In genomic region chr17:25961566-25961965, GRCm38 (mm10) we compare ENCODE assay signal across 14 mouse cellular contexts. TPM values are rescaled to one million over a fixed set of nuclear protein-coding genes. Genes with fewer than 3 reads are reported as not detected.
DNase-seq lines count a peak whose midpoint lies in the region; ATAC-seq lines count a peak whose summit lies in the region.
"Had no signal": no experiment of that assay in that cellular context is flagged by ENCODE, and none has a peak within 500 bp of the region (broad histone marks: within the 10 kb centered on the region; RNA-seq: fewer than 3 reads in every experiment).

No protein-coding gene starts in this region.

- H3K9me3 ChIP-seq in liver, embryonic 13.5 days (replicated peaks), result no peaks in the 10 kb centered on the region

- peak overlapping the region; percentile 98 for H3K27ac ChIP-seq in liver, embryonic 13.5 days

- H3K36me3 ChIP-seq in liver, embryonic 13.5 days, result peaks cover 71% of the 10 kb centered on the region

- 44% methylated on average over 5 of the region's 5 CpGs for WGBS in liver, embryonic 13.5 days (ENCODE audit: insufficient replicate concordance)

- peaks cover 64% of the 10 kb centered on the region for H3K4me1 ChIP-seq in liver, embryonic 13.5 days (replicated peaks)

- H3K4me3 ChIP-seq in liver, embryonic 13.5 days (replicated peaks), result peak overlapping the region; percentile 53

- peak overlapping the region; percentile 82 for H3K9ac ChIP-seq in liver, embryonic 13.5 days
- H3K9ac ChIP-seq: lung, embryonic 14.5 days had no signal

- peak; percentile 64 for DNase-seq in spleen, adult 12 weeks (ENCODE audit: low spot score)
- no peak for DNase-seq in spleen, adult 18-20 months
- peak; percentile 85 for DNase-seq in c-Kit-positive CD71-positive TER-119-positive erythroid progenitor cells, embryonic 14.5 days (ENCODE audit: low spot score)
- DNase-seq in liver, embryonic 13.5 days, result peak; percentile 85
- DNase-seq in spleen, postnatal 4 days (ENCODE audit: low spot score in 2 of 2), result peak; percentile 77 to 83
- no peak for DNase-seq in ovary, adult 18-20 months (ENCODE audit: low spot score)
- DNase-seq in natural killer cell, adult 2 months (ENCODE audit: low spot score in 2 of 2), result no peak
- DNase-seq: cerebellum, adult 9-10 months; kidney, postnatal 14 days; left cerebral cortex, postnatal 4 days; lung, embryonic 14.5 days; thymus, postnatal 25 days had no signal

- H3K27me3 ChIP-seq in liver, embryonic 13.5 days, result no peaks in the 10 kb centered on the region
- H3K27me3 ChIP-seq: Patski had no signal

- peak overlapping the region; percentile 73 for H3K4me2 ChIP-seq in liver, embryonic 13.5 days
- H3K4me2 ChIP-seq: lung, embryonic 14.5 days had no signal

- ATAC-seq in liver, embryonic 13.5 days (ENCODE audit: low read depth), result peak; percentile 98
- ATAC-seq: Patski had no signal

RNA-seq across cellular contexts. Expression of gene A930017K11Rik, which starts 9.2 kb away (rescaled TPM):
- 0.24 and 0.32 TPM in 2 replicates for polyA plus RNA-seq in liver, embryonic 13.5 days (2015; fragmentation: Nextera tagmentation; extraction: Ambion mirVana)
- polyA plus RNA-seq: spleen, adult 2 months had no signal

RNA-seq across cellular contexts. Expression of gene Nhlrc4, which starts 16.8 kb away (rescaled TPM):
- polyA plus RNA-seq in liver, embryonic 13.5 days (2015; fragmentation: Nextera tagmentation; extraction: Ambion mirVana), result 5.1 and 7.2 TPM in 2 replicates
- polyA plus RNA-seq: lung, embryonic 14.5 days had no signal

RNA-seq across cellular contexts. Expression of gene Pigq, which starts 16.8 kb away (rescaled TPM):
- 126 and 152 TPM in 2 replicates for polyA plus RNA-seq in liver, embryonic 13.5 days (2015; fragmentation: Nextera tagmentation; extraction: Ambion mirVana)

RNA-seq across cellular contexts. Expression of gene Capn15, which starts 24.0 kb away (rescaled TPM):
- polyA plus RNA-seq in liver, embryonic 13.5 days (2015; fragmentation: Nextera tagmentation; extraction: Ambion mirVana), result 11.1 and 12.3 TPM in 2 replicates

RNA-seq across cellular contexts. Expression of gene Rab40c, which starts 42.0 kb away (rescaled TPM):
- 6.5 and 7.0 TPM in 2 replicates for polyA plus RNA-seq in liver, embryonic 13.5 days (2015; fragmentation: Nextera tagmentation; extraction: Ambion mirVana)

Comparison
In these comparisons a context has a peak if more than half of its experiments do, and no peak if none do; other contexts are left out.
1. DNase-seq: peak in spleen, adult 12 weeks (single experiment), c-Kit-positive CD71-positive TER-119-positive erythroid progenitor cells, embryonic 14.5 days (single experiment), liver, embryonic 13.5 days (single experiment) and spleen, postnatal 4 days (2 of 2); none in spleen, adult 18-20 months (0 of 2), ovary, adult 18-20 months (single experiment) and natural killer cell, adult 2 months (0 of 2).